Mouse (Mus musculus): ENCODE measurements at regions not wholly inside any gene's neighbourhood (a gene's known extent, or its start where the extent isn't known, plus 50 kb on each side); places are given as distances from the start of the nearest gene placed in this dataset.

- H3K27me3 ChIP-seq (ENCODE audit: control insufficient read depth, insufficient read depth, low read length) = no peaks in the 10 kb centered on the region
- no peak overlapping the region for H3K27ac ChIP-seq (ENCODE audit: insufficient read depth, low read length)
- DNase-seq = no peak
- H3K4me3 ChIP-seq (replicated peaks; ENCODE audit: insufficient read depth, low read depth, low read length) = no peak overlapping the region
- no peak for TF ChIP-seq POLR2A (IDR thresholded peaks at IDR 0.05; ENCODE audit: borderline replicate concordance, insufficient read depth, low read length)
- TF ChIP-seq CTCF (IDR thresholded peaks at IDR 0.05; ENCODE audit: borderline replicate concordance, insufficient read depth, low read depth, low read length) = no peak
- 96% methylated on average over 5 of the region's 5 CpGs for WGBS
- no peaks in the 10 kb centered on the region for H3K4me1 ChIP-seq (ENCODE audit: control insufficient read depth, insufficient read depth, low read length)
Observed at GRCm38 (mm10) chr8:64357092-64357491, 151.0 kb upstream of the Tll1 start.

GRCm38 (mm10) chr8:64348082-64348646, 142.1 kb upstream of the Tll1 start:
- WGBS = 70% methylated on average over 3 of the region's 3 CpGs

GRCm38 (mm10) chr8:64347490-64347889, 141.4 kb upstream of the Tll1 start:
- H3K27me3 ChIP-seq (ENCODE audit: control insufficient read depth, insufficient read depth, low read length) = no peaks in the 10 kb centered on the region
- WGBS = 94% methylated on average over 2 of the region's 2 CpGs
- H3K27ac ChIP-seq (ENCODE audit: insufficient read depth, low read length) = no peak overlapping the region
- no peaks in the 10 kb centered on the region for H3K4me1 ChIP-seq (ENCODE audit: control insufficient read depth, insufficient read depth, low read length)
- no peak overlapping the region for H3K4me3 ChIP-seq (replicated peaks; ENCODE audit: insufficient read depth, low read depth, low read length)
- no peak for TF ChIP-seq POLR2A (IDR thresholded peaks at IDR 0.05; ENCODE audit: borderline replicate concordance, insufficient read depth, low read length)
- no peak for TF ChIP-seq CTCF (IDR thresholded peaks at IDR 0.05; ENCODE audit: borderline replicate concordance, insufficient read depth, low read depth, low read length)
- DNase-seq = no peak

More at GRCm38 (mm10) chr8:64348082-64348646, 142.1 kb upstream of the Tll1 start:
- TF ChIP-seq POLR2A (IDR thresholded peaks at IDR 0.05; ENCODE audit: borderline replicate concordance, insufficient read depth, low read length) (no peak), CTCF (IDR thresholded peaks at IDR 0.05; ENCODE audit: borderline replicate concordance, insufficient read depth, low read depth, low read length) (no peak)
- no peak overlapping the region for H3K4me3 ChIP-seq (replicated peaks; ENCODE audit: insufficient read depth, low read depth, low read length)
- no peak overlapping the region for H3K27ac ChIP-seq (ENCODE audit: insufficient read depth, low read length)
- no peak for DNase-seq
- H3K4me1 ChIP-seq (ENCODE audit: control insufficient read depth, insufficient read depth, low read length) = no peaks in the 10 kb centered on the region
- H3K27me3 ChIP-seq (ENCODE audit: control insufficient read depth, insufficient read depth, low read length) = no peaks in the 10 kb centered on the region

- TF ChIP-seq POLR2A (IDR thresholded peaks at IDR 0.05; ENCODE audit: borderline replicate concordance, insufficient read depth, low read length) = no peak
- 69% methylated on average over 5 of the region's 5 CpGs for WGBS
- Histone ChIP-seq H3K27ac (ENCODE audit: insufficient read depth, low read length) (no peak overlapping the region), H3K4me1 (ENCODE audit: control insufficient read depth, insufficient read depth, low read length) (no peaks in the 10 kb centered on the region), H3K4me3 (replicated peaks; ENCODE audit: insufficient read depth, low read depth, low read length) (no peak overlapping the region), H3K27me3 (ENCODE audit: control insufficient read depth, insufficient read depth, low read length) (no peaks in the 10 kb centered on the region)
- DNase-seq = no peak
Observed at GRCm38 (mm10) chr8:64346428-64346827, 140.4 kb upstream of the Tll1 start.

GRCm38 (mm10) chr8:64344933-64345332, 138.9 kb upstream of the Tll1 start:
- H3K4me3 ChIP-seq (replicated peaks; ENCODE audit: insufficient read depth, low read depth, low read length) = no peak overlapping the region
- 99% methylated on average over 1 of the region's 1 CpGs for WGBS
- no peaks in the 10 kb centered on the region for H3K27me3 ChIP-seq (ENCODE audit: control insufficient read depth, insufficient read depth, low read length)
- H3K27ac ChIP-seq (ENCODE audit: insufficient read depth, low read length) = no peak overlapping the region
- H3K4me1 ChIP-seq (ENCODE audit: control insufficient read depth, insufficient read depth, low read length) = no peaks in the 10 kb centered on the region
- no peak for DNase-seq
- TF ChIP-seq CTCF (IDR thresholded peaks at IDR 0.05; ENCODE audit: borderline replicate concordance, insufficient read depth, low read depth, low read length) = no peak
- TF ChIP-seq POLR2A (IDR thresholded peaks at IDR 0.05; ENCODE audit: borderline replicate concordance, insufficient read depth, low read length) = no peak

GRCm38 (mm10) chr8:64343600-64343999, 137.5 kb upstream of the Tll1 start:
- Histone ChIP-seq H3K27me3 (ENCODE audit: control insufficient read depth, insufficient read depth, low read length) (no peaks in the 10 kb centered on the region), H3K4me3 (replicated peaks; ENCODE audit: insufficient read depth, low read depth, low read length) (no peak overlapping the region), H3K4me1 (ENCODE audit: control insufficient read depth, insufficient read depth, low read length) (no peaks in the 10 kb centered on the region), H3K27ac (ENCODE audit: insufficient read depth, low read length) (no peak overlapping the region)
- DNase-seq = no peak
- no peak for TF ChIP-seq CTCF (IDR thresholded peaks at IDR 0.05; ENCODE audit: borderline replicate concordance, insufficient read depth, low read depth, low read length)
- TF ChIP-seq POLR2A (IDR thresholded peaks at IDR 0.05; ENCODE audit: borderline replicate concordance, insufficient read depth, low read length) = no peak
- 93% methylated on average over 7 of the region's 7 CpGs for WGBS

GRCm38 (mm10) chr8:64342397-64342796, 136.3 kb upstream of the Tll1 start:
- Histone ChIP-seq H3K27ac (ENCODE audit: insufficient read depth, low read length) (no peak overlapping the region), H3K4me3 (replicated peaks; ENCODE audit: insufficient read depth, low read depth, low read length) (no peak overlapping the region), H3K4me1 (ENCODE audit: control insufficient read depth, insufficient read depth, low read length) (no peaks in the 10 kb centered on the region), H3K27me3 (ENCODE audit: control insufficient read depth, insufficient read depth, low read length) (no peaks in the 10 kb centered on the region)
- peak; percentile 23 to 42 for DNase-seq
- TF ChIP-seq CTCF (IDR thresholded peaks at IDR 0.05; ENCODE audit: borderline replicate concordance, insufficient read depth, low read depth, low read length) (no peak), POLR2A (IDR thresholded peaks at IDR 0.05; ENCODE audit: borderline replicate concordance, insufficient read depth, low read length) (no peak)

- TF ChIP-seq CTCF (IDR thresholded peaks at IDR 0.05; ENCODE audit: borderline replicate concordance, insufficient read depth, low read depth, low read length) (no peak), POLR2A (IDR thresholded peaks at IDR 0.05; ENCODE audit: borderline replicate concordance, insufficient read depth, low read length) (no peak)
- DNase-seq = no peak
- 93% methylated on average over 7 of the region's 7 CpGs for WGBS
- Histone ChIP-seq H3K4me1 (ENCODE audit: control insufficient read depth, insufficient read depth, low read length) (peaks cover 9% of the 10 kb centered on the region; the same call in 1 of the 2 replicates), H3K27me3 (ENCODE audit: control insufficient read depth, insufficient read depth, low read length) (no peaks in the 10 kb centered on the region), H3K4me3 (replicated peaks; ENCODE audit: insufficient read depth, low read depth, low read length) (no peak overlapping the region), H3K27ac (ENCODE audit: insufficient read depth, low read length) (no peak overlapping the region)
Observed at GRCm38 (mm10) chr8:64337356-64337755, 131.3 kb upstream of the Tll1 start.

Data from cerebellum, adult 2 months (tissue).